In the genomic region with DNA sequence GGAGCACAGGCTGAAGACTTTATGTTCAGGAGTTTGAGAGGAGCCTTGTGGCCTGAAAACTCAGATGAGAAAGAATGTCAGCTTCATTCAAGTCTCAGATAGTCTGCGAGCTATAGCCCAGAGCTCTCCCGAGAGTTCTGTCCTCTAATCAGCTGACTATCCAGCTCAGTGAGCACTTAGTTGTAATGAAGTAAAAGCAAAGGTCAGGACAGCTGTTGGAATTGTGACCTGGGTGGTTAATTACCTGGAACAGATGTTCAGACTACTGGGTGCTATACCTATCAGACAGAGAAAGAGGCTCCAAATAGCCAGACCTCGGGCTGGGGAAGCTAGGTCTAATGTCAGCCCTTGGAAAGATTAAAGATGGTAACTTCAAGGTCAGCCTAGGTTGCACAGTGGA, we compare ENCODE assay signal across 17 mouse cellular contexts. TPM values are rescaled to one million over a fixed set of nuclear protein-coding genes. Genes with fewer than 3 reads are reported as not detected.
A peak's percentile ranks its signal among the peaks of the same experiment; 100 is the strongest.
DNase-seq lines count a peak whose midpoint lies in the region; ATAC-seq lines count a peak whose summit lies in the region.
"Had no signal": no experiment of that assay in that cellular context is flagged by ENCODE, and none has a peak within 500 bp of the region (broad histone marks: within the 10 kb centered on the region; RNA-seq: fewer than 3 reads in every experiment).

No protein-coding gene starts in this region.

- peak overlapping the region; percentile 64 for H3K9ac ChIP-seq in heart, embryonic 13.5 days
- H3K9ac ChIP-seq: lung, embryonic 15.5 days; neural tube, embryonic 12.5 days had no signal

- H3K4me2 ChIP-seq in heart, embryonic 13.5 days, result 0 out of 2 replicates have a peak overlapping the region, but pooled peaks have one; percentile 32
- H3K4me2 ChIP-seq: liver, embryonic 11.5 days; lung, embryonic 15.5 days; neural tube, embryonic 12.5 days had no signal

- peaks cover 97% of the 10 kb centered on the region for H3K36me3 ChIP-seq in heart, embryonic 13.5 days

- no peaks in the 10 kb centered on the region for H3K9me3 ChIP-seq in heart, embryonic 13.5 days
- H3K9me3 ChIP-seq: lung, embryonic 15.5 days; neural tube, embryonic 12.5 days had no signal

- WGBS in heart, embryonic 13.5 days, result 34% methylated on average over 3 of the region's 3 CpGs

- no peak for DNase-seq in heart, adult 11 months
- DNase-seq in layer of hippocampus, adult 11-12 months (ENCODE audit: low spot score), result peak; percentile 2
- no peak for DNase-seq in layer of hippocampus, postnatal 36 days
- peak; percentile 42 to 64 for DNase-seq in kidney, postnatal 25 days
- DNase-seq: adrenal gland, adult 8-10 months; cerebellum, adult 8-10 months; left cerebral cortex, postnatal 4 days had no signal

- H3K27me3 ChIP-seq in heart, embryonic 13.5 days (replicated peaks), result no peaks in the 10 kb centered on the region
- H3K27me3 ChIP-seq: lung, embryonic 15.5 days; neural tube, embryonic 12.5 days had no signal

- H3K4me1 ChIP-seq in heart, embryonic 13.5 days, result peaks cover 92% of the 10 kb centered on the region
- peaks cover 21% of the 10 kb centered on the region for H3K4me1 ChIP-seq in brown adipose tissue, adult 24 weeks (ENCODE audit: control insufficient read depth, insufficient read depth, insufficient read length, low read length)

- ATAC-seq in heart, embryonic 13.5 days (ENCODE audit: extremely low read depth, insufficient number of reproducible peaks, low FRiP score, low TSS enrichment), result no peak
- ATAC-seq in megakaryocyte-erythroid progenitor cell, adult 5-6 weeks (replicated peaks; ENCODE audit: low FRiP score, low TSS enrichment, poor library complexity, severe bottlenecking), result no peak
- ATAC-seq in megakaryocyte, adult 5-6 weeks (ENCODE audit: poor library complexity, severe bottlenecking), result no peak
- ATAC-seq: forebrain, embryonic 14.5 days; midbrain, embryonic 16.5 days had no signal

- no peak overlapping the region for H3K4me3 ChIP-seq in heart, embryonic 13.5 days
- H3K4me3 ChIP-seq in brown adipose tissue, adult 24 weeks (ENCODE audit: insufficient read depth, low read depth, low read length), result no peak overlapping the region
- H3K4me3 ChIP-seq: lung, embryonic 15.5 days; neural tube, embryonic 12.5 days had no signal

- peak overlapping the region; percentile 41 for H3K27ac ChIP-seq in heart, embryonic 13.5 days (replicated peaks)
- peak overlapping the region; percentile 93 for H3K27ac ChIP-seq in brown adipose tissue, adult 24 weeks (replicated peaks; ENCODE audit: low read depth, low read length)
- H3K27ac ChIP-seq: lung, embryonic 15.5 days; neural tube, embryonic 12.5 days had no signal

RNA-seq across cellular contexts. Expression of gene Pkm, which starts 7.8 kb away (rescaled TPM):
- 1,816 and 1,974 TPM in 2 replicates for polyA plus RNA-seq in heart, embryonic 13.5 days (2015; fragmentation: Nextera tagmentation; extraction: Ambion mirVana)
- 1,000 to 10,000 TPM; 1,284 to 1,365 TPM for total RNA-seq in layer of hippocampus, postnatal 36 days (2021)
- polyA plus RNA-seq in brown adipose tissue, adult 24 weeks (2012; ENCODE audit: insufficient read depth, insufficient read length, missing spikeins), result 1,903 and 1,933 TPM in 2 replicates
- total RNA-seq in megakaryocyte-erythroid progenitor cell, adult 5-6 weeks (2014; fragmentation: Nextera tagmentation), result 7.4 and 27.8 TPM in 2 replicates
- 29.6 and 62.7 TPM in 2 replicates for total RNA-seq in megakaryocyte-erythroid progenitor cell, adult 5-6 weeks (2017)
- total RNA-seq in megakaryocyte, adult 5-6 weeks (2015), result 192 and 215 TPM in 2 replicates
- total RNA-seq in megakaryocyte, adult 5-6 weeks (2017), result 908 and 975 TPM in 2 replicates

RNA-seq across cellular contexts. Expression of gene Gramd2, which starts 16.0 kb away (rescaled TPM):
- polyA plus RNA-seq in heart, embryonic 13.5 days (2015; fragmentation: Nextera tagmentation; extraction: Ambion mirVana), result 0.24 and 0.29 TPM in 2 replicates
- total RNA-seq in layer of hippocampus, postnatal 36 days (2021), result 1 to 10 TPM; 5.0 to 6.9 TPM
- 0.58 TPM in 1 of 2 replicates, not detected in the other for polyA plus RNA-seq in brown adipose tissue, adult 24 weeks (2012; ENCODE audit: insufficient read depth, insufficient read length, missing spikeins)
- total RNA-seq in megakaryocyte-erythroid progenitor cell, adult 5-6 weeks (2014; fragmentation: Nextera tagmentation), result not detected in 2 replicates
- total RNA-seq in megakaryocyte-erythroid progenitor cell, adult 5-6 weeks (2017), result not detected in 2 replicates
- 0.58 and 0.66 TPM in 2 replicates for total RNA-seq in megakaryocyte, adult 5-6 weeks (2015)
- total RNA-seq in megakaryocyte, adult 5-6 weeks (2017), result 0.88 and 1.3 TPM in 2 replicates
- total RNA-seq: megakaryocyte progenitor cell, adult 5-6 weeks had no signal

RNA-seq across cellular contexts. Expression of gene Parp6, which starts 46.9 kb away (rescaled TPM):
- 16.6 and 18.1 TPM in 2 replicates for polyA plus RNA-seq in heart, embryonic 13.5 days (2015; fragmentation: Nextera tagmentation; extraction: Ambion mirVana)
- 100 to 1,000 TPM; 131 to 142 TPM for total RNA-seq in layer of hippocampus, postnatal 36 days (2021)
- 32.8 and 40.1 TPM in 2 replicates for polyA plus RNA-seq in brown adipose tissue, adult 24 weeks (2012; ENCODE audit: insufficient read depth, insufficient read length, missing spikeins)
- 27.1 and 39.6 TPM in 2 replicates for total RNA-seq in megakaryocyte-erythroid progenitor cell, adult 5-6 weeks (2014; fragmentation: Nextera tagmentation)
- 19.8 and 34.7 TPM in 2 replicates for total RNA-seq in megakaryocyte-erythroid progenitor cell, adult 5-6 weeks (2017)
- total RNA-seq in megakaryocyte, adult 5-6 weeks (2015), result 29.8 and 35.2 TPM in 2 replicates
- 22.9 and 23.0 TPM in 2 replicates for total RNA-seq in megakaryocyte, adult 5-6 weeks (2017)

Comparison
In these comparisons a context has a peak if more than half of its experiments do, and no peak if none do; other contexts are left out.
1. DNase-seq: peak in layer of hippocampus, adult 11-12 months (single experiment) and kidney, postnatal 25 days (2 of 2); none in heart, adult 11 months (single experiment) and layer of hippocampus, postnatal 36 days (0 of 2).